Mouse (Mus musculus) lung, embryonic 16.5 days (tissue): ENCODE measurements around the gene Samd4b. TPM values are rescaled to one million over a fixed set of nuclear protein-coding genes. Genes with fewer than 3 reads are reported as not detected.

Experiments used
- ATAC-seq: fragments of 200-750 bp; cut with Nextera tagmentation; 2 replicates; pipeline ENCODE4 v1.8.0; 2017; ENCODE audit warnings: low read depth, mild to moderate bottlenecking, moderate library complexity
- H3K27ac ChIP-seq: fragments of 300-500 bp; sonication (generic); 2 replicates; pipeline ENCODE4 v1.5.1; 2014; ENCODE audit warnings: mild to moderate bottlenecking, control low read depth, low read length
- H3K27me3 ChIP-seq: fragments of 300-500 bp; sonication (generic); 2 replicates; pipeline ENCODE4 v1.6.1; 2014; ENCODE audit warnings: low read depth, low read length, mixed read lengths; ENCODE audit not compliant: control insufficient read depth, insufficient read depth
- H3K36me3 ChIP-seq: fragments of 300-500 bp; sonication (generic); 2 replicates; pipeline ENCODE4 v1.6.1; 2014; ENCODE audit warnings: low read length; ENCODE audit not compliant: control insufficient read depth, insufficient read depth
- H3K4me1 ChIP-seq: fragments of 300-500 bp; sonication (generic); replicated peaks from 2 replicates; pipeline ENCODE4 v1.6.1; 2014; ENCODE audit warnings: low read length, mixed read lengths; ENCODE audit not compliant: control insufficient read depth, insufficient read depth
- H3K4me2 ChIP-seq: fragments of 300-500 bp; sonication (generic); 2 replicates; pipeline ENCODE4 v1.6.1; 2014; ENCODE audit warnings: low read depth, low read length, control low read depth
- H3K4me3 ChIP-seq: fragments of 300-500 bp; sonication (generic); 2 replicates; pipeline ENCODE4 v1.5.1; 2014; ENCODE audit warnings: mild to moderate bottlenecking, low read length, control low read depth
- H3K9ac ChIP-seq: fragments of 300-500 bp; sonication (generic); 2 replicates; pipeline ENCODE4 v1.6.1; 2014; ENCODE audit warnings: low read length, control low read depth
- H3K9me3 ChIP-seq: fragments of 300-500 bp; sonication (generic); 2 replicates; pipeline ENCODE4 v1.6.1; 2016; ENCODE audit warnings: low read length; ENCODE audit not compliant: control insufficient read depth
- WGBS: fragments of 180-500 bp; shearing (Covaris S2); extraction: QIAGEN DNeasy Blood & Tissue Kit; methylation state at CpG from one replicate; pipeline ENCODE4 v1.1.7; 2014; 5-methylcytosine and 5-hydroxymethylcytosine counted together
- polyA plus RNA-seq: library from polyadenylated mRNA; unstranded; fragments of >200 nt; fragmentation: Nextera tagmentation; extraction: Ambion mirVana; gene quantifications from 2 replicates; pipeline ENCODE4 v1.2.1, GENCODE M21; 2015

The Samd4b gene
- polyA plus RNA-seq, 1 experiment from 2014 or later = 15.1 TPM

- no peaks in the 10 kb centered on the region for H3K9me3 ChIP-seq
- peak overlapping the region; percentile 47 for H3K4me2 ChIP-seq
- H3K9ac ChIP-seq = peak overlapping the region; percentile 52
- peak; percentile 46 for ATAC-seq
- 20% methylated on average over 5 of the region's 5 CpGs for WGBS
- peak overlapping the region; percentile 13; the same call in 1 of the 2 replicates for H3K4me3 ChIP-seq
- H3K27me3 ChIP-seq = no peaks in the 10 kb centered on the region
- peaks cover 11% of the 10 kb centered on the region for H3K36me3 ChIP-seq
- peaks cover 43% of the 10 kb centered on the region for H3K4me1 ChIP-seq
- peak overlapping the region; percentile 96 for H3K27ac ChIP-seq
Measured at GRCm38 (mm10) chr7:28570982-28571682, 26.8 kb downstream of the Samd4b start.

GRCm38 (mm10) chr7:28570291-28570981 lies 27.5 kb downstream of the Samd4b start:
- peak overlapping the region; percentile 52 for H3K9ac ChIP-seq
- peak overlapping the region; percentile 47 for H3K4me2 ChIP-seq
- 41% methylated on average over 12 of the region's 12 CpGs for WGBS
- ATAC-seq = peak; percentile 89
- peaks cover 11% of the 10 kb centered on the region for H3K36me3 ChIP-seq
- H3K9me3 ChIP-seq = no peaks in the 10 kb centered on the region
- peak overlapping the region; percentile 13; the same call in 1 of the 2 replicates for H3K4me3 ChIP-seq
- H3K27me3 ChIP-seq = no peaks in the 10 kb centered on the region
- peak overlapping the region; percentile 96 for H3K27ac ChIP-seq
- H3K4me1 ChIP-seq = peaks cover 40% of the 10 kb centered on the region

GRCm38 (mm10) chr7:28568253-28568652 lies 29.7 kb downstream of the Samd4b start:
- Histone ChIP-seq H3K36me3 (peaks cover 24% of the 10 kb centered on the region), H3K4me3 (no peak overlapping the region), H3K27me3 (no peaks in the 10 kb centered on the region), H3K9me3 (no peaks in the 10 kb centered on the region), H3K9ac (no peak overlapping the region), H3K4me1 (peaks cover 38% of the 10 kb centered on the region), H3K27ac (no peak overlapping the region), H3K4me2 (no peak overlapping the region)
- no peak for ATAC-seq

GRCm38 (mm10) chr7:28567539-28567938 lies 30.4 kb downstream of the Samd4b start:
- H3K9me3 ChIP-seq = no peaks in the 10 kb centered on the region
- no peak overlapping the region for H3K4me3 ChIP-seq
- H3K27ac ChIP-seq = no peak overlapping the region
- peaks cover 34% of the 10 kb centered on the region for H3K4me1 ChIP-seq
- no peak overlapping the region for H3K4me2 ChIP-seq
- no peak for ATAC-seq
- 84% methylated on average over 4 of the region's 4 CpGs for WGBS
- H3K27me3 ChIP-seq = no peaks in the 10 kb centered on the region
- no peak overlapping the region for H3K9ac ChIP-seq
- H3K36me3 ChIP-seq = peaks cover 31% of the 10 kb centered on the region

GRCm38 (mm10) chr7:28565407-28565806 lies 32.5 kb downstream of the Samd4b start:
- H3K4me2 ChIP-seq = no peak overlapping the region
- H3K9me3 ChIP-seq = no peaks in the 10 kb centered on the region
- H3K27ac ChIP-seq = no peak overlapping the region
- no peak overlapping the region for H3K4me3 ChIP-seq
- H3K36me3 ChIP-seq = peaks cover 41% of the 10 kb centered on the region
- 74% methylated on average over 5 of the region's 5 CpGs for WGBS
- peaks cover 14% of the 10 kb centered on the region for H3K4me1 ChIP-seq
- H3K27me3 ChIP-seq = no peaks in the 10 kb centered on the region
- no peak overlapping the region for H3K9ac ChIP-seq
- ATAC-seq = no peak

- H3K27ac ChIP-seq = no peak overlapping the region
- no peaks in the 10 kb centered on the region for H3K9me3 ChIP-seq
- peaks cover 49% of the 10 kb centered on the region for H3K36me3 ChIP-seq
- H3K4me2 ChIP-seq = no peak overlapping the region
- H3K4me3 ChIP-seq = no peak overlapping the region
- H3K27me3 ChIP-seq = no peaks in the 10 kb centered on the region
- ATAC-seq = no peak
- WGBS = 90% methylated on average over 13 of the region's 13 CpGs
- H3K4me1 ChIP-seq = peaks cover 17% of the 10 kb centered on the region
- H3K9ac ChIP-seq = no peak overlapping the region
Measured at GRCm38 (mm10) chr7:28562951-28563350, 35.0 kb downstream of the Samd4b start.

GRCm38 (mm10) chr7:28562371-28562770 lies 35.6 kb downstream of the Samd4b start:
- 89% methylated on average over 13 of the region's 13 CpGs for WGBS
- H3K9ac ChIP-seq = no peak overlapping the region
- H3K27me3 ChIP-seq = no peaks in the 10 kb centered on the region
- no peak overlapping the region for H3K27ac ChIP-seq
- no peak overlapping the region for H3K4me2 ChIP-seq
- H3K4me1 ChIP-seq = peaks cover 20% of the 10 kb centered on the region
- no peaks in the 10 kb centered on the region for H3K9me3 ChIP-seq
- H3K4me3 ChIP-seq = no peak overlapping the region
- no peak for ATAC-seq
- H3K36me3 ChIP-seq = peaks cover 43% of the 10 kb centered on the region

- no peaks in the 10 kb centered on the region for H3K27me3 ChIP-seq
- ATAC-seq = no peak
- H3K4me2 ChIP-seq = no peak overlapping the region
- peaks cover 20% of the 10 kb centered on the region for H3K4me1 ChIP-seq
- no peak overlapping the region for H3K27ac ChIP-seq
- no peak overlapping the region for H3K4me3 ChIP-seq
- peaks cover 39% of the 10 kb centered on the region for H3K36me3 ChIP-seq
- H3K9me3 ChIP-seq = no peaks in the 10 kb centered on the region
- H3K9ac ChIP-seq = no peak overlapping the region
- WGBS = 90% methylated on average over 11 of the region's 11 CpGs
Measured at GRCm38 (mm10) chr7:28561967-28562366, 36.0 kb downstream of the Samd4b start.

GRCm38 (mm10) chr7:28560856-28561255 lies 37.1 kb downstream of the Samd4b start:
- Histone ChIP-seq H3K4me3 (no peak overlapping the region), H3K27ac (no peak overlapping the region), H3K4me1 (peaks cover 24% of the 10 kb centered on the region), H3K4me2 (no peak overlapping the region), H3K9me3 (no peaks in the 10 kb centered on the region), H3K27me3 (no peaks in the 10 kb centered on the region), H3K9ac (no peak overlapping the region), H3K36me3 (peaks cover 37% of the 10 kb centered on the region)
- no peak for ATAC-seq
- WGBS = 85% methylated on average over 10 of the region's 10 CpGs
